ENCODE assay signal across 13 mouse cellular contexts in genomic region chr4:155482125-155482480, GRCm38 (mm10). TPM values are rescaled to one million over a fixed set of nuclear protein-coding genes. Genes with fewer than 3 reads are reported as not detected.
DNase-seq lines count a peak whose midpoint lies in the region; ATAC-seq and TF ChIP-seq lines count a peak whose summit lies in the region.
"Had no signal": no experiment of that assay in that cellular context is flagged by ENCODE, and none has a peak within 500 bp of the region (broad histone marks: within the 10 kb centered on the region; RNA-seq: fewer than 3 reads in every experiment).

No protein-coding gene starts in this region.

- H3K27ac ChIP-seq in heart, postnatal 0 days (ENCODE audit: low read depth) = peak overlapping the region; percentile 52
- H3K27ac ChIP-seq in heart, embryonic 10.5 days = no peak overlapping the region; the same call in 1 of the 2 replicates
- H3K27ac ChIP-seq in lung, embryonic 16.5 days (ENCODE audit: low read length) = no peak overlapping the region
- H3K27ac ChIP-seq in intestine, embryonic 14.5 days (ENCODE audit: low read depth) = no peak overlapping the region
- H3K27ac ChIP-seq in stomach, embryonic 16.5 days (ENCODE audit: low read length) = peak overlapping the region; percentile 48; the same call in 1 of the 2 replicates
- H3K27ac ChIP-seq: embryonic facial prominence, embryonic 13.5 days; forebrain, embryonic 12.5 days; limb, embryonic 13.5 days; neural tube, embryonic 15.5 days had no signal

- H3K36me3 ChIP-seq in heart, postnatal 0 days (replicated peaks; ENCODE audit: control insufficient read depth, insufficient read depth, low read length) = no peaks in the 10 kb centered on the region
- H3K36me3 ChIP-seq in heart, embryonic 10.5 days = no peaks in the 10 kb centered on the region
- no peaks in the 10 kb centered on the region for H3K36me3 ChIP-seq in lung, embryonic 16.5 days (ENCODE audit: control insufficient read depth, insufficient read depth, low read length)
- H3K36me3 ChIP-seq in intestine, embryonic 14.5 days (ENCODE audit: control insufficient read depth, insufficient read depth, low read length) = no peaks in the 10 kb centered on the region
- H3K36me3 ChIP-seq in stomach, embryonic 16.5 days (ENCODE audit: control insufficient read depth, insufficient read depth, low read length) = no peaks in the 10 kb centered on the region
- H3K36me3 ChIP-seq: embryonic facial prominence, embryonic 13.5 days; forebrain, embryonic 12.5 days; hindbrain, embryonic 10.5 days; limb, embryonic 13.5 days; neural tube, embryonic 15.5 days had no signal

- no peak for ATAC-seq in heart, postnatal 0 days (ENCODE audit: insufficient read depth, low read depth)
- no peak for ATAC-seq in lung, embryonic 16.5 days (ENCODE audit: low read depth)
- no peak for ATAC-seq in intestine, embryonic 14.5 days (replicated peaks; ENCODE audit: low FRiP score, low TSS enrichment, low read depth)
- no peak for ATAC-seq in stomach, embryonic 16.5 days (ENCODE audit: insufficient read depth, low FRiP score)

- no peak for TF ChIP-seq CTCF in heart, postnatal 0 days (IDR thresholded peaks at IDR 0.05; ENCODE audit: low read depth)

- no peaks in the 10 kb centered on the region for H3K27me3 ChIP-seq in heart, postnatal 0 days (ENCODE audit: control insufficient read depth, insufficient read depth, low read length)
- 0 out of 2 replicates have a peak, but pooled peaks cover 5% of the 10 kb centered on the region for H3K27me3 ChIP-seq in heart, embryonic 10.5 days (ENCODE audit: insufficient read depth, poor library complexity, severe bottlenecking)
- H3K27me3 ChIP-seq in lung, embryonic 16.5 days (ENCODE audit: control insufficient read depth, insufficient read depth, low read depth, low read length) = no peaks in the 10 kb centered on the region
- no peaks in the 10 kb centered on the region for H3K27me3 ChIP-seq in intestine, embryonic 14.5 days (replicated peaks; ENCODE audit: control insufficient read depth, insufficient read depth, low read length)
- H3K27me3 ChIP-seq in stomach, embryonic 16.5 days (ENCODE audit: control insufficient read depth, insufficient read depth, low read length) = no peaks in the 10 kb centered on the region
- H3K27me3 ChIP-seq: embryonic facial prominence, embryonic 13.5 days; forebrain, embryonic 12.5 days had no signal

- H3K9ac ChIP-seq in heart, postnatal 0 days (replicated peaks; ENCODE audit: low read depth, low read length) = peak overlapping the region; percentile 29; the same call in 1 of the 2 replicates
- peak overlapping the region; percentile 63 for H3K9ac ChIP-seq in lung, embryonic 16.5 days (ENCODE audit: low read length)
- H3K9ac ChIP-seq in intestine, embryonic 14.5 days (ENCODE audit: low read length) = no peak overlapping the region
- peak overlapping the region; percentile 59 for H3K9ac ChIP-seq in stomach, embryonic 16.5 days (ENCODE audit: low read length)
- H3K9ac ChIP-seq: embryonic facial prominence, embryonic 13.5 days; lung, embryonic 14.5 days; neural tube, embryonic 15.5 days had no signal

- WGBS in heart, postnatal 0 days = 82% methylated on average over 6 of the region's 6 CpGs
- WGBS in heart, embryonic 10.5 days = 87% methylated on average over 6 of the region's 6 CpGs
- WGBS in lung, embryonic 16.5 days = 87% methylated on average over 6 of the region's 6 CpGs
- WGBS in intestine, embryonic 14.5 days = 87% methylated on average over 6 of the region's 6 CpGs
- 95% methylated on average over 6 of the region's 6 CpGs for WGBS in stomach, embryonic 16.5 days

- no peaks in the 10 kb centered on the region for H3K9me3 ChIP-seq in heart, postnatal 0 days (replicated peaks; ENCODE audit: control insufficient read depth, low read length)
- no peaks in the 10 kb centered on the region for H3K9me3 ChIP-seq in heart, embryonic 10.5 days
- H3K9me3 ChIP-seq in lung, embryonic 16.5 days (ENCODE audit: control insufficient read depth, low read length) = no peaks in the 10 kb centered on the region
- no peaks in the 10 kb centered on the region for H3K9me3 ChIP-seq in intestine, embryonic 14.5 days (ENCODE audit: control insufficient read depth, low read length)
- no peaks in the 10 kb centered on the region for H3K9me3 ChIP-seq in stomach, embryonic 16.5 days (replicated peaks; ENCODE audit: control insufficient read depth, low read length)
- H3K9me3 ChIP-seq: embryonic facial prominence, embryonic 13.5 days; forebrain, embryonic 12.5 days; hindbrain, embryonic 10.5 days; limb, embryonic 13.5 days; neural tube, embryonic 15.5 days had no signal

- no peak for DNase-seq in heart, postnatal 0 days (ENCODE audit: low spot score)
- no peak for DNase-seq in heart, embryonic 10.5 days (ENCODE audit: low spot score)
- no peak for DNase-seq in lung, postnatal 4 days
- DNase-seq in intestine, embryonic 14.5 days (ENCODE audit: low spot score) = no peak
- no peak for DNase-seq in adrenal gland, postnatal 14 days

- no peak for TF ChIP-seq EP300 in heart, postnatal 0 days (IDR thresholded peaks at IDR 0.05; ENCODE audit: low read depth)

- H3K4me2 ChIP-seq in heart, postnatal 0 days (ENCODE audit: low read depth, low read length) = peak overlapping the region; percentile 61
- peak overlapping the region; percentile 58 for H3K4me2 ChIP-seq in lung, embryonic 16.5 days (ENCODE audit: low read depth, low read length)
- H3K4me2 ChIP-seq in intestine, embryonic 14.5 days (ENCODE audit: low read length) = peak overlapping the region; percentile 42; the same call in 1 of the 2 replicates
- H3K4me2 ChIP-seq in stomach, embryonic 16.5 days (ENCODE audit: low read depth, low read length) = no peak overlapping the region

- H3K4me1 ChIP-seq in heart, postnatal 0 days (ENCODE audit: control insufficient read depth, insufficient read depth) = 0 out of 2 replicates have a peak, but pooled peaks cover 6% of the 10 kb centered on the region
- H3K4me1 ChIP-seq in heart, embryonic 10.5 days = peaks cover 12% of the 10 kb centered on the region
- H3K4me1 ChIP-seq in lung, embryonic 16.5 days (replicated peaks; ENCODE audit: control insufficient read depth, insufficient read depth, low read length) = peaks cover 11% of the 10 kb centered on the region
- peaks cover 14% of the 10 kb centered on the region for H3K4me1 ChIP-seq in intestine, embryonic 14.5 days (replicated peaks; ENCODE audit: control insufficient read depth, insufficient read depth, low read length)
- H3K4me1 ChIP-seq in stomach, embryonic 16.5 days (ENCODE audit: control insufficient read depth, insufficient read depth, low read length) = peaks cover 7% of the 10 kb centered on the region; the same call in 1 of the 2 replicates

- H3K4me3 ChIP-seq in heart, postnatal 0 days (ENCODE audit: low read depth, low read length) = peak overlapping the region; percentile 34; the same call in 1 of the 2 replicates
- no peak overlapping the region for H3K4me3 ChIP-seq in heart, embryonic 10.5 days
- H3K4me3 ChIP-seq in lung, embryonic 16.5 days (ENCODE audit: low read length) = no peak overlapping the region
- no peak overlapping the region for H3K4me3 ChIP-seq in intestine, embryonic 14.5 days (ENCODE audit: low read depth, low read length)
- no peak overlapping the region for H3K4me3 ChIP-seq in stomach, embryonic 16.5 days (replicated peaks; ENCODE audit: low read length)
- H3K4me3 ChIP-seq: forebrain, embryonic 12.5 days; hindbrain, embryonic 10.5 days had no signal

RNA-seq across cellular contexts. Expression of gene Gnb1, which starts 9.1 kb away (rescaled TPM):
- 158 and 184 TPM in 2 replicates for total RNA-seq in heart, postnatal 0 days (2014; rRNA removed; ENCODE audit: low replicate concordance)
- 249 and 255 TPM in 2 replicates for polyA plus RNA-seq in heart, postnatal 0 days (2015; fragmentation: Nextera tagmentation; extraction: Ambion mirVana)
- polyA plus RNA-seq in heart, embryonic 10.5 days (2016; fragmentation: Nextera tagmentation; extraction: Ambion mirVana) = 416 and 440 TPM in 2 replicates
- 389 and 455 TPM in 2 replicates for polyA plus RNA-seq in lung, embryonic 16.5 days (2015; fragmentation: Nextera tagmentation; extraction: Ambion mirVana)
- 503 and 504 TPM in 2 replicates for polyA plus RNA-seq in intestine, embryonic 14.5 days (2014; fragmentation: Nextera tagmentation; extraction: Ambion mirVana)
- 312 and 332 TPM in 2 replicates for polyA plus RNA-seq in stomach, embryonic 16.5 days (2015; fragmentation: Nextera tagmentation; extraction: Ambion mirVana)
- total RNA-seq in adrenal gland, postnatal 14 days (2021) = 389 and 418 TPM in 2 replicates

RNA-seq across cellular contexts. Expression of gene Tmem52, which starts 13.2 kb away (rescaled TPM):
- not detected in 2 replicates for total RNA-seq in heart, postnatal 0 days (2014; rRNA removed; ENCODE audit: low replicate concordance)
- polyA plus RNA-seq in heart, postnatal 0 days (2015; fragmentation: Nextera tagmentation; extraction: Ambion mirVana) = 0.12 TPM in 1 of 2 replicates, not detected in the other
- not detected in 2 replicates for polyA plus RNA-seq in heart, embryonic 10.5 days (2016; fragmentation: Nextera tagmentation; extraction: Ambion mirVana)
- polyA plus RNA-seq in lung, embryonic 16.5 days (2015; fragmentation: Nextera tagmentation; extraction: Ambion mirVana) = 0.40 and 0.72 TPM in 2 replicates
- 0.40 and 0.46 TPM in 2 replicates for polyA plus RNA-seq in intestine, embryonic 14.5 days (2014; fragmentation: Nextera tagmentation; extraction: Ambion mirVana)
- polyA plus RNA-seq in stomach, embryonic 16.5 days (2015; fragmentation: Nextera tagmentation; extraction: Ambion mirVana) = 2.6 TPM in 1 of 2 replicates, not detected in the other
- total RNA-seq in adrenal gland, postnatal 14 days (2021) = 11.4 and 14.8 TPM in 2 replicates
- polyA plus RNA-seq: forebrain, embryonic 12.5 days; limb, embryonic 13.5 days; lung, embryonic 14.5 days had no signal

Comparison
In these comparisons a context has a peak if more than half of its experiments do, and no peak if none do; other contexts are left out.
1. H3K27ac ChIP-seq: peak in heart, postnatal 0 days (single experiment) and stomach, embryonic 16.5 days (single experiment); none in heart, embryonic 10.5 days (single experiment), lung, embryonic 16.5 days (single experiment) and intestine, embryonic 14.5 days (single experiment).